Mouse (Mus musculus) left cerebral cortex, adult 6 months (tissue): ENCODE results near the gene Vmn1r123. TPM values are rescaled to one million over a fixed set of nuclear protein-coding genes. Genes with fewer than 3 reads are reported as not detected.

Experiments
- long read RNA-seq, 2 experiments: library from polyadenylated mRNA; unstranded; transcript quantifications; one replicate each; pipeline ENCODE4 v2.0.0; 2019 to 2020
- polyA plus RNA-seq: library from polyadenylated mRNA; unstranded; fragments of <200 nt; fragmentation: Nextera tagmentation; gene quantifications from 2 replicates; pipeline ENCODE4 v1.2.3, GENCODE M21; 2021

Gene Vmn1r123
- not detected in 2 replicates for polyA plus RNA-seq
- long read RNA-seq, experiment 1 = 0 reads
- long read RNA-seq, experiment 2 = 0 reads

GRCm38 (mm10) chr7:21161885-21162284, at the start of gene Vmn1r123:
TSS of gene Vmn1r123 (plus strand) at chr7:21162185.

GRCm38 (mm10) chr7:21134028-21134427, 28.0 kb upstream of the Vmn1r123 start, which contains the start of gene Vmn1r122:
TSS of gene Vmn1r122 (minus strand) at chr7:21134128.

GRCm38 (mm10) chr7:21190323-21190722, 28.3 kb downstream of the Vmn1r123 start, which contains the start of gene Gm5157:
TSS of gene Gm5157 (minus strand) at chr7:21190423.

Other genes with a start within 250 kb of the Vmn1r123 start
- not detected in 2 replicates for gene Vmn1r118, start 249.8 kb upstream of the Vmn1r123 start, polyA plus RNA-seq
- gene Vmn1r119, start 149.7 kb upstream of the Vmn1r123 start, polyA plus RNA-seq = not detected in 2 replicates
- gene Vmn1r120, start 108.4 kb upstream of the Vmn1r123 start, polyA plus RNA-seq = not detected in 2 replicates
- not detected in 2 replicates for gene Vmn1r121, start 63.7 kb upstream of the Vmn1r123 start, polyA plus RNA-seq
- not detected in 2 replicates for gene Vmn1r122, start 28.1 kb upstream of the Vmn1r123 start, polyA plus RNA-seq
- gene Gm5157, start 28.2 kb downstream of the Vmn1r123 start, polyA plus RNA-seq = not detected in 2 replicates
- gene Vmn1r124, start 98.4 kb downstream of the Vmn1r123 start, polyA plus RNA-seq = not detected in 2 replicates
- not detected in 2 replicates for gene Vmn1r125, start 110.0 kb downstream of the Vmn1r123 start, polyA plus RNA-seq
- gene Vmn1r126, start 139.3 kb downstream of the Vmn1r123 start, polyA plus RNA-seq = not detected in 2 replicates
- not detected in 2 replicates for gene Vmn1r127, start 157.7 kb downstream of the Vmn1r123 start, polyA plus RNA-seq
- not detected in 2 replicates for gene Vmn1r128, start 187.2 kb downstream of the Vmn1r123 start, polyA plus RNA-seq
- gene Vmn1r129, start 199.1 kb downstream of the Vmn1r123 start, polyA plus RNA-seq = not detected in 2 replicates